Mouse (Mus musculus): ENCODE data around the gene Ptprcap.

The Ptprcap gene

GRCm38 (mm10) chr19:4147782-4148490, 5.5 kb upstream of the Ptprcap start:
- no peak for DNase-seq

GRCm38 (mm10) chr19:4148491-4148806, 5.0 kb upstream of the Ptprcap start, which contains the start of gene Coro1b:
TSS of gene Coro1b (plus strand) at chr19:4148619.
- DNase-seq = peak; percentile 98

- no peak for DNase-seq
These were observed 4.6 kb upstream of the Ptprcap start for GRCm38 (mm10) chr19:4148819-4149218.

GRCm38 (mm10) chr19:4149283-4149682, 4.1 kb upstream of the Ptprcap start:
- DNase-seq = no peak

GRCm38 (mm10) chr19:4149764-4150461, 3.5 kb upstream of the Ptprcap start:
- DNase-seq = no peak

- DNase-seq = no peak
These were observed 2.6 kb upstream of the Ptprcap start for GRCm38 (mm10) chr19:4150567-4151487.

- no peak for DNase-seq
These were observed 1.9 kb upstream of the Ptprcap start for GRCm38 (mm10) chr19:4151488-4151860.

GRCm38 (mm10) chr19:4151898-4152297, 1.5 kb upstream of the Ptprcap start:
- no peak for DNase-seq

- no peak for DNase-seq
These were observed 766 bp upstream of the Ptprcap start for GRCm38 (mm10) chr19:4152445-4153231.

- peak in 1 of 2 experiments; percentile 42 for DNase-seq
These were observed 1.2 kb downstream of the Ptprcap start for GRCm38 (mm10) chr19:4154437-4155222.

- peak in 1 of 2 experiments; percentile 36 for DNase-seq
These were observed 2.0 kb downstream of the Ptprcap start for GRCm38 (mm10) chr19:4155223-4156072.

GRCm38 (mm10) chr19:4156073-4156579, 2.7 kb downstream of the Ptprcap start:
- DNase-seq = no peak

GRCm38 (mm10) chr19:4156771-4157170, 3.4 kb downstream of the Ptprcap start:
- DNase-seq = peak in 1 of 2 experiments; percentile 37

- DNase-seq = peak in 1 of 2 experiments; percentile 26
These were observed 5.6 kb downstream of the Ptprcap start for GRCm38 (mm10) chr19:4159049-4159448.

GRCm38 (mm10) chr19:4162646-4163542, 9.5 kb downstream of the Ptprcap start, which contains the start of gene Rps6kb2:
TSS of gene Rps6kb2 (minus strand) at chr19:4163354.
- peak; percentile 98 to 99 for DNase-seq

- no peak for DNase-seq
These were observed 10.1 kb downstream of the Ptprcap start for GRCm38 (mm10) chr19:4163543-4163887.

- no peak for DNase-seq
These were observed 10.7 kb downstream of the Ptprcap start for GRCm38 (mm10) chr19:4164100-4164499.

- DNase-seq = no peak
These were observed 11.3 kb downstream of the Ptprcap start for GRCm38 (mm10) chr19:4164721-4165120.
